Mouse (Mus musculus) kidney, postnatal 4 days (tissue): Measurements from ENCODE around the gene Ctsm.
"Not testable (repeated sequence)": the region's sequence is repeated elsewhere in the genome, so short reads cannot be mapped to it uniquely, and the experiment has no call there.

Experiments
- DNase-seq, 2 experiments: peaks; one replicate each; pipeline ENCODE4 v3.0.0; 2021; ENCODE audit warnings: mixed read lengths in 2 of 2

Ctsm gene

GRCm38 (mm10) chr13:61541631-61542030 is at the start of gene Ctsm:
TSS of gene Ctsm (minus strand) at chr13:61541839.
- no peak for DNase-seq

- no peak for DNase-seq
Observed at GRCm38 (mm10) chr13:61570027-61570426, 28.4 kb upstream of the Ctsm start, which contains the start of gene Cts3. TSS of gene Cts3 (minus strand) at chr13:61570127.

- not testable (repeated sequence) for DNase-seq
Observed at GRCm38 (mm10) chr13:61568074-61568473, 26.4 kb upstream of the Ctsm start, which contains the start of gene Gm49352. TSS of gene Gm49352 (minus strand) at chr13:61568174.
